Mouse (Mus musculus): ENCODE data around the gene Pofut2.

- TF ChIP-seq CTCF (conservative IDR thresholded peaks at IDR 0.05; ENCODE audit: insufficient read depth, insufficient read length, low read depth, low read length) (no peak), POLR2A (IDR thresholded peaks at IDR 0.05; ENCODE audit: low read depth, low read length) (no peak)
Observed at GRCm38 (mm10) chr10:77234991-77235616, 23.9 kb upstream of the Pofut2 start.

All from kidney, adult 2 months (tissue).